Mouse (Mus musculus) kidney, adult 11 months (tissue): ENCODE results near the gene Tyro3.

ENCODE experiments used
- DNase-seq: peaks from one replicate; pipeline ENCODE4 v3.0.0; 2022

Tyro3 gene

DNA sequence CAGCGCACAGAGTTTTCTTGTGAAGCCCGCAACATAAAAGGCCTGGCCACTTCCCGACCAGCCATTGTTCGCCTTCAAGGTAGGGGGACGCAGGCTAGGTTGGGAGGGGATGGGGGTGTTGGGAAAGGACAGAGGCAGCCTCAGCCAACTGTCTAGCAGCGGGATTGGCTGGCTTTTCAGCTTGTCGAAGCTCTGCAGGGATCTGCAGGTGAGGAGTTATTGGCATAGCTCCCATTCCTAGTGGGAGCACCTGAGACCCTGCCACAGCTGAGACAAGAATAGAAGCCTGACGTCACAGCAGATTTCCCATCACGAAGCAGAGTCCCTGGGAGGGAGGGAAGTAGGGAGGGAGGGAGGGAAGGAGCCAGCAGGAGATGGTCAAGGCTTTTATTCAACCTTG is 7.2 kb downstream of the Tyro3 start:
- no peak for DNase-seq

DNA sequence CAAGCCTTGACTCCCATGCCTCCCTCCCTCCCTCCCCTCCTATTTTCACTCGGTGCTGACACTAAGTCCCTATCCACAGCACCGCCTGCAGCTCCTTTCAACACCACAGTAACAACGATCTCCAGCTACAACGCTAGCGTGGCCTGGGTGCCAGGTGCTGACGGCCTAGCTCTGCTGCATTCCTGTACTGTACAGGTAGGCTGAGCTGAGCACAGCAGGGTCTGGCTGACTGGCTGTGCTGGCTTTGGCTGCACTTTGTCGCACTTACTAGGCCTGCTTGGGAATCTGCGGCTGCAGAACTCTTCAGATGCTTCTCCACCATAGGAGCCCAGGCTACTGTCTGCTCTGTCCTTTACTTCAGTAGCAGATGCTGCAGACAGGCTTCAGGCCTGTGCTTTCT is 8.0 kb downstream of the Tyro3 start:
- DNase-seq, result no peak

DNA sequence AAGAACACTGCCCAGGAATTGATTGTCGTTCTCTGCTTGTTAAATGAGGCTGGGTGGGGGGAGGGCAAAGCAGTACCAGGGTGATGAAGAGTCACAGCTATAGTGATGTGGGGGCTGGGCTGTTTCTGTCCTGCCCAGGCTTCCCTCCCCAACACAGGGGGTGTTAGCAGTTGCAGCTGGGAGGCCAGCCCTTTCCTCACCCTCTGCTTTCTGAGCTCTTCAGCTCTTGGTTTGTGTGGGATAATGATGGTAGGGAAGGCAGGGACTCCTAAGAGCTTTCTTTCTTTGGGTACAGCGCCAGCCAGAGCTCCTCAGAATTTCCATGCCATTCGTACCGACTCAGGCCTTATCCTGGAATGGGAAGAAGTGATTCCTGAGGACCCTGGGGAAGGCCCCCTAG is 10.9 kb downstream of the Tyro3 start:
- no peak for DNase-seq

- DNase-seq, result no peak
These were observed 11.3 kb downstream of the Tyro3 start for GRCm38 (mm10) chr2:119808881-119809280.

GRCm38 (mm10) chr2:119810890-119811289 is 13.4 kb downstream of the Tyro3 start:
- no peak for DNase-seq

DNA sequence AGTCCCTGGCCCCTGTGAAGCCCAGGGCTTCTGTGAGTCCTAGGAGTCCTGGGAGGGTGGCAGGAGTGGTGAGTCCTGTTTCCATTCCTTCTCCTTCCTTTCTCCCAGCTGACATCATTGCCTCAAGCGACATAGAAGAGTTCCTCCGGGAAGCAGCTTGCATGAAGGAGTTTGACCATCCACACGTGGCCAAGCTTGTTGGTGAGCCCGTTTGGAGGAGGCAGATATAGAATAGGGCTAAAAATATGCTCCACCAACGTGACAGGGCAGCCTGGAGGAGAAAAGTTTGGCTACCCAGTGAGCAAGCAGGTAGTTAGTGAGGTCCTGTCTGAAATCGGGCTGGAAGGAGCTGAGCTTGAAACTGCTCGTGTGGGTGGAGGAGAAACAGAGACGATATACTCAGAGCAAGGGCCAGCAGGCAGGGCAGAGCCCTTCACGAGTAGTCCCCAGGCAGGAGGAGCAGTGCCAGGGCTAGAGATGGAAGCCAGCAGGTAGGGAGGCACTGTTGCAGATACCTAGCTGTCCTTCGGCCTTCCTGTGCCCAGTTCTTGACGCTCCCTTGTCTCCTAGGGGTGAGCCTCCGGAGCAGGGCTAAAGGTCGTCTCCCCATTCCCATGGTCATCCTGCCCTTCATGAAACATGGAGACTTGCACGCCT is 14.1 kb downstream of the Tyro3 start:
- no peak for DNase-seq

DNA sequence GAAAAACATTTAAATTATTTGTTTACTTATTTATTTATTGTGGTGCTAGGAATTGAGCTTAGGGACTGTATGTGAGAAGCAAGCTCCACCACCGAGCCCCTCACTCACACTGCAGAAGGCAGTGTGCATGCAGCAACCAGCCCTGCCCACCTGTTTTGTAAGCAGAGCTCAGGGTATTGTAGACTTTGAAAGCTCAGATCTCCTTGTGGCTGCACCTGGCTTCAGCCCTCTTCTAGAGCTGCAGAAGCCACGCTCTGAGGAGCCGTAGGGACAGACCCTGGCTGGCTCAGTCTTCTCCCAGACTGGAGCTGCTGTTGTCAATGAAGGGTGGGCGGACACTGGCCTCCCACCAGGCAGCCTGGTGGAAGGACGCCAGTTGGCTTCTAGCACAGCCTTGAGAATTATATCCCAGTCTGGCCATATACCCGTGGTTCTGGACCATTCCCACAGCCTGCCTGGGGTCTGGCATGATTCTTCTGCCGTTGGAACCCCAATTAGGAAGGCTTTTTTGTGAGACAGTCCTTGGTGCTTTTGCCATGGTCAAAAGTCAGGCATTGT is 16.9 kb downstream of the Tyro3 start:
- DNase-seq, result no peak

DNA sequence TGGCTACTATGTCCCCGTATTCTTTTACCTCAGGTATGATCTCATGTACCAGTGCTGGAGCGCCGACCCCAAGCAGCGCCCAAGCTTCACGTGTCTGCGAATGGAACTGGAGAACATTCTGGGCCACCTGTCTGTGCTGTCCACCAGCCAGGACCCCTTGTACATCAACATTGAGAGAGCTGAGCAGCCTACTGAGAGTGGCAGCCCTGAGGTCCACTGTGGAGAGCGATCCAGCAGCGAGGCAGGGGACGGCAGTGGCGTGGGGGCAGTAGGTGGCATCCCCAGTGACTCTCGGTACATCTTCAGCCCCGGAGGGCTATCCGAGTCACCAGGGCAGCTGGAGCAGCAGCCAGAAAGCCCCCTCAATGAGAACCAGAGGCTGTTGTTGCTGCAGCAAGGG is 19.1 kb downstream of the Tyro3 start:
- DNase-seq, result no peak

DNA sequence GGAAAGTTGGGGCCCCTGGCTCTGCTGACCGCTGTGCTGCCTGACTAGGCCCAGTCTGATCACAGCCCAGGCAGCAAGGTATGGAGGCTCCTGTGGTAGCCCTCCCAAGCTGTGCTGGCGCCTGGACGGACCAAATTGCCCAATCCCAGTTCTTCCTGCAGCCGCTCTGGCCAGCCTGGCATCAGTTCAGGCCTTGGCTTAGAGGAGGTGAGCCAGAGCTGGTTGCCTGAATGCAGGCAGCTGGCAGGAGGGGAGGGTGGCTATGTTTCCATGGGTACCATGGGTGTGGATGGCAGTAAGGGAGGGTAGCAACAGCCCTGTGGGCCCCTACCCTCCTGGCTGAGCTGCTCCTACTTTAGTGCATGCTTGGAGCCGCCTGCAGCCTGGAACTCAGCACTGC is 19.5 kb downstream of the Tyro3 start:
- no peak for DNase-seq

DNA sequence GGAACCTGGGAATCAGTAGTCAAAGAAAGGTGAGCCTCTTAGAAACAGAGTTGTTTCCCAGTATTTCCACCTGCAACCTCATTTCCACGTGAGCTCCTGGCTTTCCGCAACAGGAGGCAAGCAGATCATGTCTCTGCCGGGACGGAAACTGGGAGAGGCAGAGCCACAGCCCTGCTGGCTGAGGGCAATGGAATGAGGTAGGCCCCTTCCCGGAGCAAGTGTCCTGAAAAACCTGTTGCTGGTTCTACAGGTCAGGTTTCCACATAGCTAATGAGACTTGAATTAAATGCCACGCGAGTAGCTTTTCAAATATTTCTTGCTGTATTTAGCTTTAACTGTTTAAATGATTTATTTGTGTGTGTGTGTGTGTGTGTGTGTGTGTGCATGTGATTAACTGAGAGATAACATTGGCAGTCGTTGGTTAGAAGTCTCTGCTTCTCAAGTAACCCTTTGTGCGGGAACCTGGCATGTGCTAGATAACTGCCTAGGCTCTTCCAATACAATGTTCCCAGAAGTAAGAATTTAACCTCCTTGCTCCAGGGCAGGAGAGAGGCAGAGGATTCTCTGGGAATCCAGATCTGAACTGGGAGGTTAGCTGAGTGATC is 21.2 kb downstream of the Tyro3 start:
- DNase-seq, result no peak

GRCm38 (mm10) chr2:119821136-119821535 is 23.6 kb downstream of the Tyro3 start:
- DNase-seq, result no peak

DNA sequence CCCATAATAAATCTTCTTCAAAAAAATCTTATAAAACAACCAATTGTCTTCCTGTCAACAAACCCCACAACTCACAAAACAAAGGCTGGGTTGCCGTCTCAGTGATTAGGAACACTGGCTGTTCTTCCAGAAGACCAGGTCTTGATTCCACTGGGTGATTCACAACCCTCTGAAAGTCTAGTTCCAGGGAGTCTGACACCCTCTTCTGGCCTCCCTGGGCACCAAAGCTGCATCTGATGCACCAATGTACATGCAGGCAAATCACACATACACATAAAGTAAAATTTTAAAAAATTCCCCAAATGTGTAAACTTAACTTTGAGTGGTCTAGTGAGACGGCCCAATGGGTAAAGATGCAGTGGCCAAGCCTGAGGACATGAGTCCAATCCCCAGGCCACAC is 33.0 kb downstream of the Tyro3 start:
- no peak for DNase-seq

DNA sequence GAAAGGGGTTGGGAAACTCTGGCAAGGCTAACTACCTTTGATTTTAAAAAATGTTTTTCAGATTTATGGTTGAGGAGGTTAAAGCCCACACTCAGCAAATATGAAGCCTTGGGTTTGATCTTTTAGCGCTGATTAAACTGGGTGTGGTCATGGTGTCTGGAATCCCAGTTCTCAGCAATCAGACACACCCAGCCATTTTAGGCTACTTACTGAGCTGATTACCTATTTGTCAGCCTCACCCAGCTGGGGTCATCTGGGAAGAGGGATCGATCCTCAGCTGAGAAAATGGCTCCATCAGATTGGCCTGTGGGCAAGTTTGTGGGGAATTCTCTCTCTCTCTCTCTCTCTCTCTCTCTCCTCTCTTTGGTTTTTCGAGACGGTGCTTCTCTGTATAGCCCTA is 36.7 kb downstream of the Tyro3 start:
- DNase-seq, result no peak

- no peak for DNase-seq
These were observed 40.1 kb downstream of the Tyro3 start for GRCm38 (mm10) chr2:119837616-119838015.

- no peak for DNase-seq
These were observed 41.0 kb downstream of the Tyro3 start for GRCm38 (mm10) chr2:119838363-119839156.

DNA sequence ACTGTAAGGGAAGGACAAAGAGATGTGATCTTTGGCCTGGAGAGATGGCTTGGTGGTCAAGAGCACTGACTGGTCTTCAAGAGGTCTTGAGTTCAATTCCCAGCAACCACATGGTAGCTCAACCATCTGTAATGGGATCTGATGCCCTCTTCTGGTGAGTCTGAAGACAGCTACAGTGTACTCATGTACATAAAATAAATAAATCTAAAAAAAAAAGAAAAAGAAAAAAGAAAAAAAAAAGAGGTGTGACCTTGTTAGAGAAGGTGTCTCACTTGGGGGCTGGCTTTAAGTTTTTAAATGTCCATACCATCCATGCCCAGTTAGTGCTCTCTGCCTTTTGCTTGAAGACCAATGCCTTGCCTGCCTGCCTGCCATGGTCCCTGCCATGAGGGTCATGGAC is 42.5 kb downstream of the Tyro3 start:
- DNase-seq, result no peak

DNA sequence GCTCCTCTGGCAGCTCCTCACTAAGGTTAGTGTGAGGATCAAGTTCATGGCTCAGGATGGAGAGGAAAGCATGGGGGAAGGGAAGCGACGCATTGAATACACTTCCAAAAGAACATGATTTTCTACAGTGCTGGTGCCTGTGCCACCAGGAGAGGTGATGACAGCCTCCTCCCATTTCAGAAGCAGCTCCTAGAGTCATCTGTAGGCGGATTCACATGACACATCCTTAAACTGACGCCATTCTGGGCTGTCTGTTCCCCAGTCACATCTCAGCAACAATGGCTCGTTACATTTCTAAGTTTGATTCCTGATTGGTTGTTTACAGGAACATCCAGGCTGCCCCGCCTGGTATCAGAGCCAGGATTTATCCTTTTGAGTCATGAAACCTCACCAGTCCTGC is 44.5 kb downstream of the Tyro3 start:
- DNase-seq, result no peak

DNA sequence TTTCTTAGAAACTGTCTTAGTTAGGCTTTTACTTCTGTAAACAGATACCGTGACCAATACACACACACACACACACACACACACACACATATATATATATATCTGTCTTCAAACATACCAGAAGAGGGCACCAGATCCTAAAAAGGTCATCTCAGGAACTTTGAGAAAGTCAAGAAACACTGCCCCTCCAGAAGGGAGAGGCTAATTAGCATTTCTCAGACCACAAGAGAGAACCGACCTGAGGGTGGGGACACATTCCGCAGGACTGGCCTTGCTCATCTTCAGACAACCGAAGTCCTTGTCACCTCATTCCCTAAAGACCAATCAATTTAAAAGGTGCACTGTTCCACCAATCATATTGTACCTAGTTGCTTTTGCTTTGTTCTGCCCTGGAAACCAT is 46.0 kb downstream of the Tyro3 start:
- no peak for DNase-seq

GRCm38 (mm10) chr2:119845882-119846546 is 48.5 kb downstream of the Tyro3 start:
- DNase-seq, result no peak

DNA sequence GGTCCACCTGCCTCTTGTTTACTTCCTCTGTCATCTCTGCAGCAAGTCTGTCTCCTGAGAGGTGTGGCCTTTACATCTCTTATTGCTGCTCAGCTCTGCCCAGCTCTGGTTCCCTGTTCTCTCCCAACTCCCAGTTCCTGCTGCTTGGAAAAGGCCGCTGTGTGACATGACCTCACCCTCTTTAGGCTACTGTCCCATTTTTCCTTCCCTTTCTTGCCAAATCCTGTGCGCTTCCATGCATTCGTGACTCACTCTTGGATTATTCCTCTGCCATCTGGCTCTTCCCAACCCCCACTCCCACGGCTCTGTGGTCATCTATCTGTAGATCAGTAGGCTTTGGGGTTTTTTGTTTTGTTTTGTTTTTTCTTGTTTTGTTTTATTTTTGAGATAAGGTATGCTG is 49.4 kb downstream of the Tyro3 start:
- DNase-seq, result no peak

DNA sequence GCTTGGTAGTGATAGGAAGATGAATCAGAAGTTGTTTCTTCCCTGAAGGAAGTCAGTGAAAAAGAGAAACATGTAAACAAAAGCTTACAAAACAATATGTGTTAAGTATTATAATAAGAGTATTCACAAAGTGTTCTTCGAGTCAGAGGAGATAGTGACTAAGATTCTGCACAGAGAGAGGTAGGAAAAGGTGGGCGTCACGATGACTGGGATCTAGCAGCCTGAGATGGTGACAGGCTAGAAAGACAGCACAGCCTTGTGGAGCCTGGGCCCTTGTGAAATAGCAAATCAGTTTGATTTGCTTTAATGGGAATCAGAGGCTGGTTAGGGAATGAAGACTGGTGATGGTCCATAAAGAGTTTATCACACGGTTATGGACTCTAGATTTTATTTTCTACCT is 56.3 kb downstream of the Tyro3 start:
- DNase-seq, result no peak

- DNase-seq, result no peak
These were observed 57.8 kb downstream of the Tyro3 start for GRCm38 (mm10) chr2:119855310-119855850.

GRCm38 (mm10) chr2:119857341-119857740 is 59.8 kb downstream of the Tyro3 start:
- no peak for DNase-seq
